Mouse (Mus musculus): ENCODE results near the gene Rprd1b. TPM values are rescaled to one million over a fixed set of nuclear protein-coding genes. Genes with fewer than 3 reads are reported as not detected.

Rprd1b gene
- polyA plus RNA-seq (2015; fragmentation: Nextera tagmentation; extraction: Ambion mirVana) = 22.4 and 23.2 TPM in 2 replicates

DNA sequence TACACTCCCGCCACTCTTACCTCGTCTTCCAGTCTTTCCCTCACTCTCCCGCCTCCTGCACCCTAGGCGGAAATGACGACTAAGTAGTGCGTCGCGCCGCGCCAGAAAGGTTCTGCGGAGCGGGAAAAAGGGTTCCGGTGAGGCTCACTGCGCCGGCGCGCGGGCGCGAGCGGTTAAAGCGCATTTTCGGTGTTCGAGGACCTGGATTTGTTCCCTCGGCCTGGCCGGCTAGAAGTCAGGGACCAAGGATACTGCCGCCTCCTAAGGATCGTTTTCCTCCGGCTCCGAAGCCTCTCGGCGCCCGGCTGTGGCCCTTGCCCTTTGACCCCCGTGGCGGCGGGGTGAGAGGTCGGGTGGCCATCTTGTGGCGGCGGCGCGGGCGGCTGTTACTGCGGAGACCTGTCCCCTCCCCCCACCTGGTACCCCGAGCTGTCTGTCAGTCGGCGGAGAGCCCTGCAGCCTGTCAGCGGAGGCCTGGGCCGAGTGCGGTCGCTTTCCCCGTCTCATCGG lies at the start of gene Rprd1b, which contains the start of gene Tti1:
Rprd1b (plus strand) TSS at position 144 of the 510 bp plus-strand sequence.
Tti1 (minus strand) TSS at position 80 of the 510 bp plus-strand sequence.

DNA sequence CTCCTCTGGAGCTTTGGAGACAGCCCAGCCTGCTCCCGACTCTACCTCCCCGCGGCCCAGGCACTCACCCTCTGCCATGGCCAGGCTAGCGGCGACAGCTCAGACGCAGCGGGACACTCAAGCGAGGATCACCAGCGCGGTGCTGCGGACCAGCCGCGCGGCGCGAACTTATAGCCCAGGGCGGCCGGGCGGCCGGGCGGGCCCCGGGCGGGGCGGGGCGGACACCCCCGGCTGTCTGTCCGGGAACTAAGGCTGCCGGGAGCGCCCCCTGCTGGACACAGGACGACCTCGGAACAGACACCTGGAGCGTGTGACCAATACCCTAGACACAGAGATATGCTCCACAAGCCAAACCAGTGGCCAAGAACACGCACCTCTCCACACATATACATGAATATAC lies 117.9 kb downstream of the Rprd1b start, which contains the start of gene Tgm2:
Tgm2 (minus strand) TSS at position 214 of the 400 bp plus-strand sequence.

Other genes starting within 250 kb of the Rprd1b start
- gene Vstm2l, start 113.8 kb upstream of the Rprd1b start, polyA plus RNA-seq (2015; fragmentation: Nextera tagmentation; extraction: Ambion mirVana) = 73.3 and 81.2 TPM in 2 replicates
- gene Tti1, start 64 bp upstream of the Rprd1b start, polyA plus RNA-seq (2015; fragmentation: Nextera tagmentation; extraction: Ambion mirVana) = 9.9 and 10.2 TPM in 2 replicates
- 8.6 and 8.9 TPM in 2 replicates for gene Tgm2, start 117.9 kb downstream of the Rprd1b start, polyA plus RNA-seq (2015; fragmentation: Nextera tagmentation; extraction: Ambion mirVana)
- gene D630003M21Rik, start 200.7 kb downstream of the Rprd1b start, polyA plus RNA-seq (2015; fragmentation: Nextera tagmentation; extraction: Ambion mirVana) = 2.0 and 2.1 TPM in 2 replicates
- gene Bpi, start 229.6 kb downstream of the Rprd1b start, polyA plus RNA-seq (2015; fragmentation: Nextera tagmentation; extraction: Ambion mirVana) = not detected in 2 replicates